ENCODE assay signal across 2 mouse cellular contexts in genomic region chr11:23083811-23084210, GRCm38 (mm10).
DNase-seq lines count a peak whose midpoint lies in the region.

No protein-coding gene starts in this region.

- DNase-seq in ES-CJ7 (ENCODE audit: low read depth, low spot score) (peak; percentile 51), R1 (ENCODE audit: low read depth, low spot score) (peak; percentile 81)
